Mouse (Mus musculus) forebrain, embryonic 15.5 days (tissue): ENCODE measurements around the gene Utrn. TPM values are rescaled to one million over a fixed set of nuclear protein-coding genes. Genes with fewer than 3 reads are reported as not detected.
"Not testable (repeated sequence)": the region's sequence is repeated elsewhere in the genome, so short reads cannot be mapped to it uniquely, and the experiment has no call there.

Experiments
- ATAC-seq: fragments of 200-750 bp; cut with Nextera tagmentation; replicated peaks from 2 replicates; pipeline ENCODE4 v1.8.0; 2017; ENCODE audit warnings: mild to moderate bottlenecking, moderate TSS enrichment, moderate library complexity
- H3K27ac ChIP-seq: fragments of 300-500 bp; sonication (generic); replicated peaks from 2 replicates; pipeline ENCODE4 v1.5.1; 2015; ENCODE audit warnings: mild to moderate bottlenecking, inconsistent platforms
- H3K27me3 ChIP-seq: fragments of 300-500 bp; sonication (generic); 2 replicates; pipeline ENCODE4 v1.6.1; 2015; ENCODE audit warnings: inconsistent platforms
- H3K36me3 ChIP-seq: fragments of 300-500 bp; sonication (generic); 2 replicates; pipeline ENCODE4 v1.6.1; 2015; ENCODE audit warnings: mild to moderate bottlenecking, inconsistent platforms
- H3K4me1 ChIP-seq: fragments of 300-500 bp; sonication (generic); 2 replicates; pipeline ENCODE4 v1.6.1; 2015; ENCODE audit warnings: inconsistent platforms
- H3K4me2 ChIP-seq: fragments of 300-500 bp; sonication (generic); replicated peaks from 2 replicates; pipeline ENCODE4 v1.6.1; 2015; ENCODE audit warnings: mild to moderate bottlenecking, inconsistent platforms
- H3K4me3 ChIP-seq: fragments of 300-500 bp; sonication (generic); 2 replicates; pipeline ENCODE4 v1.5.1; 2015; ENCODE audit warnings: mild to moderate bottlenecking, inconsistent platforms
- H3K9ac ChIP-seq: fragments of 300-500 bp; sonication (generic); replicated peaks from 2 replicates; pipeline ENCODE4 v1.6.1; 2015; ENCODE audit warnings: mild to moderate bottlenecking, inconsistent platforms
- H3K9me3 ChIP-seq: fragments of 300-500 bp; sonication (generic); 2 replicates; pipeline ENCODE4 v1.6.1; 2016; ENCODE audit warnings: inconsistent platforms
- WGBS: fragments of 180-500 bp; shearing (Covaris S2); methylation state at CpG from one replicate; pipeline ENCODE4 v1.1.7; 2015; ENCODE audit warnings: mixed read lengths; 5-methylcytosine and 5-hydroxymethylcytosine counted together
- polyA plus RNA-seq: library from polyadenylated mRNA; unstranded; fragments of >200 nt; fragmentation: Nextera tagmentation; extraction: Ambion mirVana; gene quantifications from 2 replicates; pipeline ENCODE4 v1.2.1, GENCODE M21; 2015

Utrn gene
- polyA plus RNA-seq, 1 experiment from 2014 or later: 17.8 TPM

DNA sequence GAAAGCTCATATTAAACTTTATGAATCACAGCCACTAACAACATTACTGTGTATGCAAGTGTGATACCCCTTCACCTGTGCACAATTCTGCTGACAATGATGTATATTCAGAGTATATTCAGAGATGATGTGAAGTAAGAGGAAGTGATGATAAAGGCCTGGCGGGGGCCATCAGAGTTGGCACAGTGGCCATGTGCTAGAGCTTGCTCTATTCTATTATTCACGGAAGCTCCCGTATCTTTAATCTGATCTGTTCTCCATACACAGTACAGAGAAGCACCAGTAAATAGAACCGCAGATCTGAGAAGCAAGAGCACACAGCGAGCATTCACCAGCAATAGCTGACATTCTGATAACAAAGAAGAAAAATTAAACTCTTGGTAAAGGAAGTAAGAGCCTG is 238.2 kb downstream of the Utrn start:
- Histone ChIP-seq H3K36me3 (no peaks in the 10 kb centered on the region), H3K27ac (no peak overlapping the region), H3K4me3 (no peak overlapping the region), H3K4me1 (no peaks in the 10 kb centered on the region), H3K4me2 (no peak overlapping the region), H3K9ac (no peak overlapping the region), H3K27me3 (no peaks in the 10 kb centered on the region), H3K9me3 (no peaks in the 10 kb centered on the region)
- WGBS: 88% methylated on average over 5 of the region's 5 CpGs
- no peak for ATAC-seq

DNA sequence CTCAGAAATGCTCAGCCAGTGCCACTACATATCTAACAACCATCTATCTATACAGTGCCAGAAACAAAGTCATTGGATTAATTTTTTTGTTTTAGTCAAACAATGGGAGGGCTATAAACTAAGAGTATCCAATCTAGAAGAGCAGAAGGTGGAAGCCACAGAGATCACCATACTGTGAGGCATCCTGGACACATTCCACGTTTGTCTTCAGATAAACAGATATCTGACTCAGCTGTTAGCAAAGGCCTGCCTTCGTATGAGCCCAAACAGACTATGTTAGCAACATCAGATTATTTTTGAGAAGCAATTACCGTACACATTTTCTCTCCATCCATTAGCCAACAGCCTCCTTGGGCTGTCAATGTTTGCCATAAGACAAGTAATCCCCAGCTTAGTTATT is 250.8 kb downstream of the Utrn start:
- Histone ChIP-seq H3K4me1 (peaks cover 10% of the 10 kb centered on the region), H3K36me3 (no peaks in the 10 kb centered on the region), H3K27me3 (no peaks in the 10 kb centered on the region), H3K4me2 (no peak overlapping the region), H3K9me3 (no peaks in the 10 kb centered on the region), H3K9ac (no peak overlapping the region), H3K27ac (no peak overlapping the region), H3K4me3 (no peak overlapping the region)
- 83% methylated on average over 3 of the region's 3 CpGs for WGBS
- no peak for ATAC-seq

DNA sequence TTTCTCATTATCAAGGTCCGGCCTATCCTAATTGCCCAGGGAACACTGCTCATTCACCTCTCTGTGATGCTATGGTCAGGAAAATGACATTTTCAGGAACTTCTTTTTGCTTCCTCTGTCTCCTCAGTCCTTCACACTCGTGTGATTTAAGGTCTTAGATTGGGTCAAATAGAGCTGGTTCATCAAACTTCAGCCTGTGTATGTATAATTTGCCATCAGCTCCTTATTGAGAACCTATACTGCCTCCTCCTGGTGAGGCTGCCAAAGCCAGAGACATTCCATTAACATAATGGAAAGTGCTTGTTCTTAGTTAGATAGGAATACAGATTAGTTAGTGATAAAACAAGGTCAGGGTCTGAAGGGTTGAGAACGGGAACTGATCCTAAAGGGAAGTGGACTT is 253.4 kb downstream of the Utrn start:
- H3K36me3 ChIP-seq: no peaks in the 10 kb centered on the region
- no peaks in the 10 kb centered on the region for H3K27me3 ChIP-seq
- ATAC-seq: no peak
- H3K4me3 ChIP-seq: no peak overlapping the region
- H3K4me2 ChIP-seq: no peak overlapping the region
- no peak overlapping the region for H3K27ac ChIP-seq
- H3K9me3 ChIP-seq: no peaks in the 10 kb centered on the region
- H3K9ac ChIP-seq: no peak overlapping the region
- 69% methylated on average over 3 of the region's 3 CpGs for WGBS
- H3K4me1 ChIP-seq: peaks cover 10% of the 10 kb centered on the region

DNA sequence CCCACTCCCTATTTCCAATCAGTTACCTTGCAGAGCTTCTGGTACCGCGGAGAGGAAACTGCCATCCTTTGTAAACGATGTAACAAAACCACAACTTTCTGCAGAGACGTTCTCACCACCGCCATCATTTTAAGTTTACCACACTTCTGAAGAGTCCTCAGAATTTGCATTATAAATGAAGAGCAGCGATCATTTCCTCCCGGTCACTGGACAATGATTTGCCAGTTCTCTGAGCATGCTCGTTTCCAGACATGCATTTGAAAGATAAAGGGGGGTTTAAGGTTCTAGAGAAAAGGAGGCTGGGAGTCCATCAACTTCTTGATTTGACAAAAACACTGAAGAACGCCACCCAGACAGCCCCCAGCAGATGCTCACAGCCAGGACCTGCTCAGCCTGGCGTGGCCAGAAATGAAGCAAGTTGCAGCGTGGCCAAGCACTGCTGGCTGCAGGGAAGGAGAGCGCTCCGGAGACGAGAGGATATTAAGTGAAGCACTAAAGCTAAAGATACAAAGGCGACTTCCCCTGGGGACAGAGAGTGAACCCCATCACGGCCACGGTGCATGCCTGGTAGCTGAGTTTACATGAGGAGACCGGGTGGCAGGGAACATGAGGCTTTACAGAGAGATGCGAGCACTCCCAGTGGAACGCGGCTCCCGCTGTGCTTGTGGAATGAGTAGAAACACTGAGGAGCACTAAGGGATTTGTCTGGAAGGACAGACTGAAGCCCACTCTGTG is 254.5 kb downstream of the Utrn start:
- no peaks in the 10 kb centered on the region for H3K9me3 ChIP-seq
- peak overlapping the region; percentile 27; the same call in 1 of the 2 replicates for H3K27ac ChIP-seq

DNA sequence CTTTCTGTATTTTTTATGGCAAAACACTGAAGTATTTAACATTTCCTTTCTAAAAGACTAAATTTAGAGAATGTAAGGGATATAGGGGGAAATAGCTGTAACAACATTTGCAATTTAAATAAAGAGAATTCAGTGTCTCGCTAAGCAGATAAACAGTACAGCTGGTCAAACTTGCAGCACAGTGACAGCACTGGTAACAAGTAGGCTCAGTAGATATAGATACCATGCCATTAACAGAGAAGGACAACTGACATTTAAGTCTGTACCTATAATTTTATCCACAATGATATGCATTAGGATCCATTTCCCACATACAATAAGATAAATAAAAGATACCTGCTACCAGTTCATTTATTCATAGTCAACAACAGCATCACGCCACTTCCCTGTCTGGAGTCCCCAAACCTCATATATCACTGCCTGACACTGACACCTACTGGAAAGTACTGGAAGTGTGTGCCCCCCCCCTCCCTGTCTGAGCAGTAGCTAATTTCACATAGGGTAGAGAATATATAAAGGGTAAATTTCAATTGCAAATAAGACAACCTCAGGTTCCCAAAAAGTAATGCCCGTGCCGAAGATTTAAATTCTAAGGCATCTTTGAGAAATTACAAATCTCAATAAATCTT is 256.8 kb downstream of the Utrn start:
- H3K4me2 ChIP-seq: no peak overlapping the region
- 24% methylated on average over 4 of the region's 4 CpGs for WGBS
- ATAC-seq: peak; percentile 91

More for the DNA sequence above, 254.5 kb downstream of the Utrn start:
- ATAC-seq: peak; percentile 65
- H3K9ac ChIP-seq: peak overlapping the region; percentile 64
- H3K4me2 ChIP-seq: peak overlapping the region; percentile 85
- H3K4me3 ChIP-seq: peak overlapping the region; percentile 51
- WGBS: 3% methylated on average over 22 of the region's 22 CpGs
- H3K27me3 ChIP-seq: no peaks in the 10 kb centered on the region
- peaks cover 10% of the 10 kb centered on the region for H3K4me1 ChIP-seq
- H3K36me3 ChIP-seq: no peaks in the 10 kb centered on the region

DNA sequence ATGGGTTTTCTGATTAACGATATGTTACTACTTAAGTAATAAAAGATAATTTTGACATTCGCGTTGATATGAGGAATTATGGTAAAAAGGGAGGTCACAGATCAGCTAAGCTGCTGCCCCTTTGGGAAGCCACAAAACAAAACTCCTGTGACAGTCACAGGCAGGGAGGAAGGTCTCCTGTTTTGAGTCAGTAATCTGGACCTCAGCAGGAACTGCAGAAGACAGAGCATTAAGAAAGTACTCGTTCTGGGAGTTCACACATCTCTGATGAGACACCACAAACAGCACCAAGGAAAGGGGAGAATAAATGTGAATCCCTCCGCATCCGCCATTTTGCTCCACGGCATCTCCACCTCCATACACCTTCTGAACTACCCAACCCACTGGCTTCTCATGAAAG is 259.3 kb downstream of the Utrn start:
- no peaks in the 10 kb centered on the region for H3K27me3 ChIP-seq
- H3K4me2 ChIP-seq: no peak overlapping the region
- no peak overlapping the region for H3K9ac ChIP-seq
- H3K27ac ChIP-seq: no peak overlapping the region
- ATAC-seq: no peak
- no peak overlapping the region for H3K4me3 ChIP-seq
- H3K9me3 ChIP-seq: no peaks in the 10 kb centered on the region
- peaks cover 6% of the 10 kb centered on the region for H3K4me1 ChIP-seq
- H3K36me3 ChIP-seq: no peaks in the 10 kb centered on the region
- 82% methylated on average over 7 of the region's 7 CpGs for WGBS

More for the DNA sequence above, 256.8 kb downstream of the Utrn start:
- Histone ChIP-seq H3K27ac (no peak overlapping the region), H3K4me1 (peaks cover 10% of the 10 kb centered on the region), H3K4me3 (0 out of 2 replicates have a peak overlapping the region, but pooled peaks have one; percentile 18), H3K36me3 (no peaks in the 10 kb centered on the region), H3K9me3 (no peaks in the 10 kb centered on the region), H3K9ac (no peak overlapping the region), H3K27me3 (no peaks in the 10 kb centered on the region)

DNA sequence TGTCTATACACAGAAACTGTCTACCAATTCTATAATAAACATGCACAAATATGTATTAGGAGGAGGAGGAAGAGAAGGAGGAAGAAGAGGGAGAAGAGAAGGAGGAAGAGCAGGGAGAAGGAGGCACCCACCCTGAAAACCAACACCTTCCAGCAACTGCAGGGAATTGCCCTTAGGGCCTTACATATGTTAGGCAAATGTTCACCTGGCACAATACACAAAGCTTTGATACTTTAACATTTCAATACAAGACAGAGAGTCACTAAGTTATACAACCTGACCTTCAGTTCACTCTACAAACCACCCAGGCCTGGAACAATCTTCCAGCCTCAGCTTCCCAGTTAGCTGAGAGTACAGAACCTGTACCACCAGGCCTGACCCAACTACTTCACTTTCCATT is 260.5 kb downstream of the Utrn start:
- Histone ChIP-seq H3K36me3 (no peaks in the 10 kb centered on the region), H3K27me3 (no peaks in the 10 kb centered on the region), H3K4me3 (no peak overlapping the region), H3K9ac (no peak overlapping the region), H3K4me1 (no peaks in the 10 kb centered on the region), H3K9me3 (no peaks in the 10 kb centered on the region), H3K27ac (no peak overlapping the region), H3K4me2 (no peak overlapping the region)
- no peak for ATAC-seq

DNA sequence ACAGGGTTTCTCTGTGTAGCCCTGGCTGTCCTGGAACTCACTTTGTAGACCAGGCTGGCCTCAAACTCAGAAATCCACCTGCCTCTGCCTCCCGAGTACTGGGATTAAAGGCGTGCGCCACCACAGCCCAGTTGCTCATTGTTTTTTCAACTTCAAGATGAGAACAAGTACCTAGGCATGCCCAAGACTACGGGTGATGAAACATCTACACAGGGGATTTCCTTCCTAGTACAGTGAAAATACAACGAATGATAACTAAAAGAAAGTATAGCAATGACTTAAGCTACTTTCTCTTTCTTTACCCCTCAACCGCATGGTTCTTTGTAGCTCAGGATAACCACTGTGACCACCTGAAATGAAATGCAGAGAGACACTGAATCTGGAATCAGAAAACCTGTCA is 262.0 kb downstream of the Utrn start:
- not testable (repeated sequence) for H3K9me3 ChIP-seq

DNA sequence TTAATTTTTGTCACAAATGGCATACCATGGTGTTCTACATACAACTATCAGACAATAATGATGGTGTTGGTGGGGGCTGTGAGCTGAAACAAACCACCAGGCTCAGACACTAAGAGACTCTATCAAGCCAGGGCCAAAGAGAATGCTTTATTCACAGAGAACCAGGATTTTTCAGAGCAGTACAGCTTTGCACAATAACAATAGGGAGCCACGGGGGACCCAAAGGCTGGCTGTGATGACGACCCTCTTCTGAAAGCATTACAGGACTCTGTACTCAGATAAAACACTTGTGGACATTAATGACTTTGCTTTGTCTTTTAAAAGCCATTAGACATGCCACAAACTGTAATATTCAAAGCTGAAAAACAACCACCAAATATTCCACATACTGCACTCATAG is 273.8 kb downstream of the Utrn start:
- H3K27me3 ChIP-seq: no peaks in the 10 kb centered on the region
- no peak for ATAC-seq

More for the DNA sequence above, 262.0 kb downstream of the Utrn start:
- not testable (repeated sequence) for H3K9ac ChIP-seq, H3K4me3 ChIP-seq, H3K36me3 ChIP-seq, H3K27me3 ChIP-seq, H3K4me1 ChIP-seq, ATAC-seq, H3K27ac ChIP-seq, H3K4me2 ChIP-seq
- 97% methylated on average over 6 of the region's 6 CpGs for WGBS

DNA sequence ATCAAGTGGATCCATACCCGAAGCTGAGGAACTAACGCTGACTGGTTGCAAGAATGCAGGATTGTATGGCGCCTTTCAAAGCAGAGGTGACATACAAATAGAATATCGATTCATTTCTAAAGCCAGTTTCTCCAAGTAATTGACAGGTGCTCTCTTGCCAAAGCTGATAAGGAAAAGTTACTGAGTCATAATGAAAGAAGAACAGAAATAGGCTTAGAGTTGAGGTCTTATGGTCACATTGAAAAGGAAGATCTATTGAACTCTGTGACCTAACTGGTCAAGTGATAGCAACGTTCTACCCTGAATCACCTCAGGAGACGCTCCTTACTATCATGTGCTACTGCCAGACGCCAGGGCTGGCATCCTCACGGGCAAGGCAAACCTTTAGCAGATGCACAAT is 274.2 kb downstream of the Utrn start:
- H3K36me3 ChIP-seq: no peaks in the 10 kb centered on the region
- ATAC-seq: no peak

More for the DNA sequence above, 273.8 kb downstream of the Utrn start:
- H3K9ac ChIP-seq: no peak overlapping the region
- H3K4me3 ChIP-seq: no peak overlapping the region
- no peaks in the 10 kb centered on the region for H3K9me3 ChIP-seq
- no peaks in the 10 kb centered on the region; the same call in 1 of the 2 replicates for H3K4me1 ChIP-seq
- H3K36me3 ChIP-seq: no peaks in the 10 kb centered on the region
- no peak overlapping the region for H3K27ac ChIP-seq
- no peak overlapping the region for H3K4me2 ChIP-seq
- WGBS: 2% methylated on average over 2 of the region's 2 CpGs

DNA sequence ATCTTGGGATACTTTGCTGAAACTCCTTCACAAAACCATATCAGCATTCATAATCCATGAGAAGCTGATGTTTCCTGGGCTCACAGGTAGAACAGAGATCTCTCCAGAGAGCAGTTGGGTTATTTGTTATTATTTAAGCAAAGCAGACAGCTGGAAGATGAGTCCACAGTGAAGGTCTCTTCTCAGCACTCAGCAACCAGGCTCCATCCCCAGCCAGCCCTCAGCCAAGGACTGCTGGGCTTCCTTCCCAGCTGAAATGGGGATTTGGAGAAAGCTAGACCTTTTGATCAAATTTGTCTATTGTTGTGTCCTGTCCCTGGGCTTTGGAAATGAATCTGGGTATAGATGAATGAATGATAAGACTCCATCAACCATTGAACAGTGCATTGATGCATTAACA is 276.1 kb downstream of the Utrn start:
- H3K4me1 ChIP-seq: peaks cover under 1% of the 10 kb centered on the region; the same call in 1 of the 2 replicates
- H3K4me2 ChIP-seq: no peak overlapping the region
- no peaks in the 10 kb centered on the region for H3K36me3 ChIP-seq
- no peaks in the 10 kb centered on the region for H3K27me3 ChIP-seq
- H3K4me3 ChIP-seq: no peak overlapping the region
- no peak overlapping the region for H3K27ac ChIP-seq
- no peak overlapping the region for H3K9ac ChIP-seq
- ATAC-seq: no peak
- H3K9me3 ChIP-seq: no peaks in the 10 kb centered on the region

More for the DNA sequence above, 274.2 kb downstream of the Utrn start:
- H3K27me3 ChIP-seq: no peaks in the 10 kb centered on the region
- H3K27ac ChIP-seq: no peak overlapping the region
- H3K4me2 ChIP-seq: no peak overlapping the region
- H3K4me1 ChIP-seq: no peaks in the 10 kb centered on the region; the same call in 1 of the 2 replicates
- no peaks in the 10 kb centered on the region for H3K9me3 ChIP-seq
- 83% methylated on average over 8 of the region's 8 CpGs for WGBS
- no peak overlapping the region for H3K4me3 ChIP-seq
- H3K9ac ChIP-seq: no peak overlapping the region

DNA sequence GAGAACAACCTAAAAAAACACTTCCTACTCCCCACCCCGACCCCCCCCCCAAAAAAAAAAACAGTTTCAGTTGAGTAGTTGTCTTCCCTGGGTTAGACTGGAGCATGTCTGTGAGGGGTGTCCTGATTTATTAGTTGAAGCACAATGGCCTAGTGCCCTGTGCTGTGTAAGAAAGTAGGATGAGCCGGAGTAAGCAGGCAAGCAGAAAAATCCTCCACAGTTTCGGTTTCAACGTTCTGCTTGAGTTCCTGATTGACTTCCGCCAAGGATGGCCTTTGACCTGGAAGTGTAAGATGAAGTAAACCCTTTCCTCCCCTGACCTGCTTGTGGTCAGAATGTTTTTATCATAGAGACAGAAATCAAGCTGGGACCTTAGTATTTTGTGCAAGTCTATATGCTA is 277.2 kb downstream of the Utrn start:
- ATAC-seq: no peak
- WGBS: 78% methylated on average over 5 of the region's 5 CpGs
- H3K27ac ChIP-seq: no peak overlapping the region

More for the DNA sequence above, 277.2 kb downstream of the Utrn start:
- H3K4me3 ChIP-seq: no peak overlapping the region
- no peak overlapping the region for H3K4me2 ChIP-seq
- no peaks in the 10 kb centered on the region for H3K9me3 ChIP-seq
- H3K4me1 ChIP-seq: peaks cover 10% of the 10 kb centered on the region; the same call in 1 of the 2 replicates
- H3K9ac ChIP-seq: no peak overlapping the region
- H3K36me3 ChIP-seq: no peaks in the 10 kb centered on the region
- H3K27me3 ChIP-seq: no peaks in the 10 kb centered on the region
